Mouse (Mus musculus) sigmoid colon, adult 10 weeks (tissue): ENCODE measurements around the gene Rplp0. TPM values are rescaled to one million over a fixed set of nuclear protein-coding genes. Genes with fewer than 3 reads are reported as not detected.

Experiments used
- polyA plus RNA-seq: library from polyadenylated mRNA; stranded (reverse); fragments of 350-450 nt; fragmentation: Illumina TruSeq; extraction: RNeasy Lipid Tissue Mini Kit (QIAGEN cat#74804); gene quantifications from one replicate; pipeline ENCODE4 v1.2.3, GENCODE M21; 2014; ENCODE audit warnings: low read depth, low replicate concordance

Rplp0 gene
- 53.0 TPM for polyA plus RNA-seq

GRCm38 (mm10) chr5:115559237-115560101 lies at the start of gene Rplp0:
TSS of gene Rplp0 (plus strand) at chr5:115559467.

DNA sequence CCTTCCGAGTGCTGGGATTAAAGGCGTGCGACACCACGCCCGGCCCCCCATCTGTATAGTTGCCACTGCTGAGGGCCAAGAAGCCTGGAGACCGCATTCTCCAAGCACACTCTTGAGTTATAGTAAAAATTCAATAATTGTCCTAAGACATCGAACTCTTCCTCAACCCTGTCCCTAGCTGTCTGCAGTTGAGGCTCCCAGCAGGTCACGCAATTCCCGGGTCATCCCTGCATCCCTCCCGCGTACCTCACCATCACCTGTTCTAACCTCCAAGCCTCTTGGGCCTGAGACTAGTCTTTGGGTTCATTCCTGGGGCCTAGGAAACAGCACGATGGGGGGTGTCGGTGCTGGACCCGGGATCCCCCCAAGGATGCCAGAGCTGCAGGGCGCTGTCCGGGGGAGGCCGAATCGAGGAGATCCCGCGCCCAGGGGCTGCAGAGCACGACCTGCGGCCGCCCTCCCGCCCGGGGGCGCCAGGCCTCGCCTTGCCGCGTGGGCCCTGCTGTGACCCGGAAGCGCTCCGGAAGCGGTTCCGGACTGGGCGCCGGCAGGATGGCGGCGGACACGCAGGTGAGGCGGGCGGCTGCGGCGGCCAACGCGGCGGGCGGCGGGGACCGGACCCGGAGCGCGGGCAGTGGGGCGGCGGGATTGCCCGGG lies 5.6 kb downstream of the Rplp0 start, which contains the start of gene Gcn1l1:
Gene Gcn1l1, plus strand, starts transcription at position 518 of the 657 bp plus-strand sequence.

Other genes with a start within 250 kb of the Rplp0 start
- gene Srsf9, start 232.3 kb upstream of the Rplp0 start, polyA plus RNA-seq, result 40.7 TPM
- gene Gatc, start 218.3 kb upstream of the Rplp0 start, polyA plus RNA-seq, result 29.1 TPM
- gene Triap1, start 218.2 kb upstream of the Rplp0 start, polyA plus RNA-seq, result 16.4 TPM
- gene Cox6a1, start 210.5 kb upstream of the Rplp0 start, polyA plus RNA-seq, result 79.7 TPM
- 0.63 TPM for gene Msi1, start 129.9 kb upstream of the Rplp0 start, polyA plus RNA-seq
- not detected for gene Pla2g1b, start 93.2 kb upstream of the Rplp0 start, polyA plus RNA-seq
- gene Sirt4, start 74.7 kb upstream of the Rplp0 start, polyA plus RNA-seq, result 9.2 TPM
- gene Pxn, start 52.8 kb upstream of the Rplp0 start, polyA plus RNA-seq, result 12.3 TPM
- 1.8 TPM for gene Gcn1l1, start 5.8 kb downstream of the Rplp0 start, polyA plus RNA-seq
- 18.5 TPM for gene Rab35, start 72.4 kb downstream of the Rplp0 start, polyA plus RNA-seq
- 0.76 TPM for gene Bicdl1, start 172.2 kb downstream of the Rplp0 start, polyA plus RNA-seq